Mouse (Mus musculus) heart, embryonic 10.5 days (tissue): Measurements from ENCODE around the gene Gm28042. TPM values are rescaled to one million over a fixed set of nuclear protein-coding genes. Genes with fewer than 3 reads are reported as not detected.

Experiments used
- DNase-seq: peaks from one replicate; pipeline ENCODE4 v3.0.0-alpha.2; 2017; ENCODE audit warnings: low spot score
- H3K27ac ChIP-seq: fragments of 300-500 bp; sonication (generic); 2 replicates; pipeline ENCODE4 v1.5.1; 2016; ENCODE audit warnings: mild to moderate bottlenecking
- H3K27me3 ChIP-seq: fragments of 300-500 bp; sonication (generic); 2 replicates; pipeline ENCODE4 v1.6.1; 2016; ENCODE audit warnings: mild to moderate bottlenecking; ENCODE audit not compliant: poor library complexity, insufficient read depth, severe bottlenecking
- H3K36me3 ChIP-seq: fragments of 300-500 bp; sonication (generic); 2 replicates; pipeline ENCODE4 v1.6.1; 2016; ENCODE audit warnings: mild to moderate bottlenecking, moderate library complexity
- H3K4me1 ChIP-seq: fragments of 300-500 bp; sonication (generic); 2 replicates; pipeline ENCODE4 v1.6.1; 2016; ENCODE audit warnings: mild to moderate bottlenecking
- H3K4me3 ChIP-seq: fragments of 300-500 bp; sonication (generic); 2 replicates; pipeline ENCODE4 v1.5.1; 2016; ENCODE audit warnings: mild to moderate bottlenecking, moderate library complexity
- H3K9me3 ChIP-seq: fragments of 300-500 bp; sonication (generic); 2 replicates; pipeline ENCODE4 v1.6.1; 2016; ENCODE audit warnings: mild to moderate bottlenecking, moderate library complexity
- WGBS: fragments of 180-500 bp; shearing (Covaris S2); methylation state at CpG from one replicate; pipeline ENCODE4 v1.1.7; 2016; 5-methylcytosine and 5-hydroxymethylcytosine counted together
- polyA plus RNA-seq: library from polyadenylated mRNA; unstranded; fragments of >200 nt; fragmentation: Nextera tagmentation; extraction: Ambion mirVana; gene quantifications from 2 replicates; pipeline ENCODE4 v1.2.1, GENCODE M21; 2016

Gene Gm28042
- polyA plus RNA-seq, 1 experiment from 2014 or later: 2.6 TPM

- Histone ChIP-seq H3K4me1 (peaks cover 21% of the 10 kb centered on the region; the same call in 1 of the 2 replicates), H3K27me3 (peaks cover 40% of the 10 kb centered on the region; the same call in 1 of the 2 replicates), H3K27ac (no peak overlapping the region), H3K9me3 (no peaks in the 10 kb centered on the region), H3K36me3 (no peaks in the 10 kb centered on the region), H3K4me3 (no peak overlapping the region)
- no peak for DNase-seq
- WGBS: 61% methylated on average over 6 of the region's 6 CpGs
Measured at GRCm38 (mm10) chr2:120051405-120051804, 24.1 kb downstream of the Gm28042 start.

- no peak overlapping the region for H3K27ac ChIP-seq
Measured at GRCm38 (mm10) chr2:120054771-120055552, 27.7 kb downstream of the Gm28042 start.

GRCm38 (mm10) chr2:120055923-120056322, 28.6 kb downstream of the Gm28042 start:
- WGBS: 88% methylated on average over 10 of the region's 10 CpGs
- no peaks in the 10 kb centered on the region for H3K9me3 ChIP-seq
- peaks cover 25% of the 10 kb centered on the region for H3K27me3 ChIP-seq
- peaks cover 17% of the 10 kb centered on the region; the same call in 1 of the 2 replicates for H3K4me1 ChIP-seq
- H3K27ac ChIP-seq: no peak overlapping the region
- DNase-seq: no peak
- no peaks in the 10 kb centered on the region for H3K36me3 ChIP-seq
- H3K4me3 ChIP-seq: no peak overlapping the region

More at GRCm38 (mm10) chr2:120054771-120055552, 27.7 kb downstream of the Gm28042 start:
- no peak for DNase-seq
- H3K4me1 ChIP-seq: peaks cover 17% of the 10 kb centered on the region; the same call in 1 of the 2 replicates
- peaks cover 29% of the 10 kb centered on the region for H3K27me3 ChIP-seq
- WGBS: 65% methylated on average over 12 of the region's 12 CpGs
- H3K4me3 ChIP-seq: no peak overlapping the region
- no peaks in the 10 kb centered on the region for H3K36me3 ChIP-seq
- H3K9me3 ChIP-seq: no peaks in the 10 kb centered on the region

GRCm38 (mm10) chr2:120058818-120059217, 31.5 kb downstream of the Gm28042 start:
- DNase-seq: no peak
- no peak overlapping the region for H3K4me3 ChIP-seq
- H3K27me3 ChIP-seq: peaks cover 35% of the 10 kb centered on the region
- peaks cover 19% of the 10 kb centered on the region for H3K4me1 ChIP-seq
- H3K27ac ChIP-seq: no peak overlapping the region
- no peaks in the 10 kb centered on the region for H3K9me3 ChIP-seq
- 75% methylated on average over 4 of the region's 4 CpGs for WGBS
- no peaks in the 10 kb centered on the region for H3K36me3 ChIP-seq

GRCm38 (mm10) chr2:120059466-120059865, 32.2 kb downstream of the Gm28042 start:
- Histone ChIP-seq H3K36me3 (no peaks in the 10 kb centered on the region), H3K27ac (no peak overlapping the region), H3K9me3 (no peaks in the 10 kb centered on the region), H3K4me3 (no peak overlapping the region), H3K4me1 (peaks cover 19% of the 10 kb centered on the region), H3K27me3 (peaks cover 42% of the 10 kb centered on the region)
- DNase-seq: no peak
- WGBS: 78% methylated on average over 3 of the region's 3 CpGs

GRCm38 (mm10) chr2:120060190-120060589, 32.9 kb downstream of the Gm28042 start:
- H3K27ac ChIP-seq: no peak overlapping the region
- no peak overlapping the region for H3K4me3 ChIP-seq
- H3K36me3 ChIP-seq: no peaks in the 10 kb centered on the region
- no peak for DNase-seq
- WGBS: 71% methylated on average over 6 of the region's 6 CpGs
- peaks cover 12% of the 10 kb centered on the region for H3K4me1 ChIP-seq
- peaks cover 47% of the 10 kb centered on the region for H3K27me3 ChIP-seq
- no peaks in the 10 kb centered on the region for H3K9me3 ChIP-seq

GRCm38 (mm10) chr2:120060651-120061050, 33.4 kb downstream of the Gm28042 start:
- 67% methylated on average over 9 of the region's 9 CpGs for WGBS
- no peak overlapping the region for H3K27ac ChIP-seq

GRCm38 (mm10) chr2:120062248-120062647, 35.0 kb downstream of the Gm28042 start:
- no peaks in the 10 kb centered on the region for H3K36me3 ChIP-seq
- no peak for DNase-seq
- H3K4me1 ChIP-seq: peaks cover 3% of the 10 kb centered on the region; the same call in 1 of the 2 replicates
- H3K9me3 ChIP-seq: no peaks in the 10 kb centered on the region
- no peak overlapping the region for H3K27ac ChIP-seq
- 85% methylated on average over 8 of the region's 8 CpGs for WGBS
- H3K4me3 ChIP-seq: no peak overlapping the region
- H3K27me3 ChIP-seq: peaks cover 51% of the 10 kb centered on the region

More at GRCm38 (mm10) chr2:120060651-120061050, 33.4 kb downstream of the Gm28042 start:
- no peak for DNase-seq
- H3K4me1 ChIP-seq: peaks cover 8% of the 10 kb centered on the region; the same call in 1 of the 2 replicates
- H3K36me3 ChIP-seq: no peaks in the 10 kb centered on the region
- no peak overlapping the region for H3K4me3 ChIP-seq
- H3K27me3 ChIP-seq: peaks cover 48% of the 10 kb centered on the region
- H3K9me3 ChIP-seq: no peaks in the 10 kb centered on the region

GRCm38 (mm10) chr2:120064639-120065038, 37.3 kb downstream of the Gm28042 start:
- Histone ChIP-seq H3K27me3 (peaks cover 62% of the 10 kb centered on the region), H3K4me1 (peaks cover 8% of the 10 kb centered on the region), H3K27ac (no peak overlapping the region), H3K36me3 (no peaks in the 10 kb centered on the region), H3K4me3 (no peak overlapping the region), H3K9me3 (no peaks in the 10 kb centered on the region)
- DNase-seq: no peak
- WGBS: 74% methylated on average over 6 of the region's 6 CpGs

- no peaks in the 10 kb centered on the region for H3K36me3 ChIP-seq
- H3K27me3 ChIP-seq: peaks cover 64% of the 10 kb centered on the region
- no peak overlapping the region for H3K27ac ChIP-seq
- peaks cover 9% of the 10 kb centered on the region for H3K4me1 ChIP-seq
- no peaks in the 10 kb centered on the region for H3K9me3 ChIP-seq
- H3K4me3 ChIP-seq: no peak overlapping the region
- WGBS: 87% methylated on average over 10 of the region's 10 CpGs
- no peak for DNase-seq
Measured at GRCm38 (mm10) chr2:120065243-120065642, 38.0 kb downstream of the Gm28042 start.

GRCm38 (mm10) chr2:120066224-120066623, 38.9 kb downstream of the Gm28042 start:
- Histone ChIP-seq H3K27ac (no peak overlapping the region), H3K4me1 (peaks cover 12% of the 10 kb centered on the region), H3K9me3 (no peaks in the 10 kb centered on the region), H3K27me3 (peaks cover 66% of the 10 kb centered on the region), H3K4me3 (no peak overlapping the region), H3K36me3 (no peaks in the 10 kb centered on the region)
- DNase-seq: no peak
- 76% methylated on average over 3 of the region's 3 CpGs for WGBS

GRCm38 (mm10) chr2:120068555-120069465, 41.5 kb downstream of the Gm28042 start:
- H3K27me3 ChIP-seq: peaks cover 82% of the 10 kb centered on the region
- peaks cover 9% of the 10 kb centered on the region for H3K4me1 ChIP-seq
- no peaks in the 10 kb centered on the region for H3K36me3 ChIP-seq
- H3K9me3 ChIP-seq: no peaks in the 10 kb centered on the region
- DNase-seq: no peak
- H3K27ac ChIP-seq: no peak overlapping the region
- 41% methylated on average over 16 of the region's 16 CpGs for WGBS
- no peak overlapping the region for H3K4me3 ChIP-seq
